Mouse (Mus musculus) layer of hippocampus, postnatal 10 days (tissue): ENCODE measurements around the gene Tex12. TPM values are rescaled to one million over a fixed set of nuclear protein-coding genes. Genes with fewer than 3 reads are reported as not detected.

Source experiments
- DNase-seq, 2 experiments: peaks; one replicate each; pipeline ENCODE4 v3.0.0; 2021; ENCODE audit warnings: low spot score in 2 of 2
- total RNA-seq, 2 experiments: library from RNA; stranded (reverse); gene quantifications; 2 replicates each; pipeline ENCODE4 v1.2.3; 2021

The Tex12 gene
- total RNA-seq, 2 experiments from 2014 or later: not detected

- DNase-seq: no peak
Measured at GRCm38 (mm10) chr9:50561918-50562360, 814 bp upstream of the Tex12 start.

- no peak for DNase-seq
Measured at GRCm38 (mm10) chr9:50555094-50555446, 6.1 kb downstream of the Tex12 start, which contains the start of gene Bco2. Bco2 (minus strand) TSS chr9:50555181.

DNA sequence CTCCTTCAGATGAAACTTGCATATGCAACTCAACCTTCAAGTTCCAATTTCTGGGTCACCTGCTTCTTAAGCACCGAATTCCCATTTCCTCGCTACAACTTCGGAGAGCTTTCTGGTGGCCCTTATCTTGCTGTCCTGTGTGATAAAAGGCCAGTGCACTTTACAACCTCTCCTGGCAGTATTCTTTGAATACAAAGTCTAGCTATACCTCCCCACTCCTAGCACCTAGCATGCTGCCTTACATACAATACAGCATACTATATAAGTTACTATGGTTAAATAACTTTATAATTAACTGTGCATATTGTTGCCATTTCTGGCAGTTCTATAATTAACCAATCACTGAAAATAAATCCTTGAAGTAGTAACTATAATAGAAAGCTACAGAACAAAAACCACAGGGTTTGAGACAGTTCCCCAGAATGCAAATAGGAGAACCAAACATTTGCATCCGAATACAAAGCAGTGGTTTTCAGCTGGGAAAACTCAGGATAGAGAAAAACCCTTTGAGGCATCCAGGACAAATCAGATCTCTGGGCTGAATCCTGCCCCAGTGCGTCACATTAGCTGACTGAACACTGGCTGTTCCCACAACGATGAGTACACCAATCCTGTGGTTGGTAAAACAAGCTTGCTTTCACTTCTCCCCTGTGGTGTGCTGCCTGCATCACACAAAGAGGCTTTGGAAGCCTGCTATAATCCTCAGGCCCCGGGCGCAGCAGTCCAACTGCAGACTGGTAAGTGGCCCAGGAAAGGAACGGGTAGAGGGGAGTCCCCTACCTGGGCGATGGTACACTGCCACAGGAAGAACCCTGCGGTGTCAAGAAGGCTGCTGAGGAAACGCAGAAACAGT is 6.7 kb downstream of the Tex12 start, which contains the start of gene Il18:
Gene Il18, plus strand, starts transcription at position 587 of the 853 bp plus-strand sequence.
- peak; percentile 60 to 64 for DNase-seq

- no peak for DNase-seq
Measured at GRCm38 (mm10) chr9:50553547-50553946, 7.6 kb downstream of the Tex12 start.

GRCm38 (mm10) chr9:50552206-50552605 is 8.9 kb downstream of the Tex12 start:
- DNase-seq: no peak

DNA sequence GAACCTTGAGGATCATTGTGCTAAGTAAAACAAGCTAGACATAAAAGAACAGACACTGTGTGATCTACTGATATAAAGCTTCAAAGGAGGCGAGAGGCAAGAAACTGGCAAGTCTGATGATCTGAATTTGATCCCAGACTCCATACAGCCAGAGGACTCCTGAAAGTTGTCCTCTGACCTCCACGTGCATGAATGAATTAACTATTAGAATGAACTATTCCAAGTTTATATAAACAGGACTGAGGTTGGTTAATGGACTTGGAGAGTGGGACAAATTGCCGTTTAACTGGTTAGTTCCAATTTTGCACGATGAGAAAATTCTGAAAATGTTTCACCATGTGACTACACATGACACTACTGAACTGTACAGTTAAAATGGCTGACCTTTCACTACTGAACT is 12.2 kb downstream of the Tex12 start:
- DNase-seq: no peak

DNA sequence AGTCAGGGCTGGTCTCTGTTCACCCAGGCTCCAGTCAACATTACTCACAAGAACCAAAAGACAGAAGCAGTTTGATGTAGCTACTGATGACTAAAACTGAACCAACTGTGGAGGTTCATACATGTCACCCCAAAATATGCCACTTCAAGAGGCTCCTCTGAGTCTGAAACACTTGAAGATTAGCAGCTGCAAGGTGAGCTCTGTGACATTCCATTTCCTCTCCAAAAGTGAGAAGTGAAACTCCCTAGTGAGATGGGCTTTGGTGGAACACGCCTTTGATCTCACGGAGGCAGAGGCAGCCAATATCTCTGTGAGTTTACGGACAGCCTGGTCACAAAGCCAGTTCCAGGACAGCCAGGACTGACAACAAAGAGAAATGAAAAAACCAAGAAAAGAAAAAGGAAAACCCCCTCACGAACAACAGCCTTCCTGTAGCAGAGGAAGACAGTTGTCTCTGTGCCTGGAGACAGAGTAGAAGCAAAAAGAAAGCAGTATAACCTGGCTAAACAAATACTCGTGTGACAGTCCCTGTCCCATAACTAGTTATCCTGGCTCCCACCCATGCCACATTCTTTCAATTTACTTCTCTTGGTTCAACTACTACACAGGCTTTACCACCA is 13.2 kb downstream of the Tex12 start:
- DNase-seq: no peak

- DNase-seq: no peak
Measured at GRCm38 (mm10) chr9:50542401-50542800, 18.7 kb downstream of the Tex12 start.

- DNase-seq: no peak
Measured at GRCm38 (mm10) chr9:50540170-50540569, 21.0 kb downstream of the Tex12 start.

GRCm38 (mm10) chr9:50537295-50537694 is 23.8 kb downstream of the Tex12 start:
- no peak for DNase-seq

GRCm38 (mm10) chr9:50536603-50537135 is 24.5 kb downstream of the Tex12 start:
- no peak for DNase-seq

GRCm38 (mm10) chr9:50535930-50536329 is 25.2 kb downstream of the Tex12 start:
- no peak for DNase-seq

DNA sequence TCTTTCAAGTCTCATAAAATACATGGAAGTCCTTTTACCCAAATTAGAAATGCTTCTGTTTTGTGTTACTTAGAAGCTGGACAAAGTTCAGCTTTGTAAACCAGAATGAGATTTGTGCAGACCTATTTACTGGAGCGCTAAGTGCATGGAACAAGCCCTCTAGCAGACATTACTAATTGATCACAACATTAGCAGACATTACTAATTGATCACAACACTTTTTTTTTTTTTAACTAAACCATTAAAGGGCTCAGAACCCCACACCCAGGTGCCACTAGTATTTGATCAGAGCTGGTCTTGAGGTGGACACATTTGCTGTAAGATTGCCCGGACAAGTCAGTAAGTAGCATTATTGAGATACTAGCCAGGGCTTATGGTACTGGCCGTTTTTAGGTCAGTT is 27.3 kb downstream of the Tex12 start:
- no peak for DNase-seq

- DNase-seq: no peak
Measured at GRCm38 (mm10) chr9:50533328-50533727, 27.8 kb downstream of the Tex12 start.

DNA sequence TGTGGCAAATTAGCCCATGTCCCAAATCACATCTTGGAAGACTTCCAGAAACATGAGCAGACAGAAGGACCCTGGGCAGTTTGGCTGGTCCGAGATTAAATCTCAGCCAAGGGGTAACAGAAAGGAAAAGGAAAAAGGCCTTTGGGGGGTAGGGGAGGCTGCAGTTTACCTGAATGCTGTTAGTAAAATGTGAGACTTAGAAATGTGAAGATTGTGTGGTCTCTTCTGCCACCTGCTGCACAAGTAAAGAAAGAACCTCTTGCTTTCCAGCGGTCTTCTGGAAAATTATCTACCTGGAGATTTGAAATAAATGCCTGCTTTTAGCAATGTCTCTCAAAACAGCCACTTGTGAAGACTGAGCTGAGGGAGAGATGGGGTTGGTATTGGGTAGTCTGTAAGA is 30.2 kb downstream of the Tex12 start:
- DNase-seq: peak; percentile 57 to 58

- peak; percentile 97 to 99 for DNase-seq
Measured at GRCm38 (mm10) chr9:50528293-50528892, 32.7 kb downstream of the Tex12 start, which contains the start of gene Pts. Pts (minus strand) TSS chr9:50528724.

GRCm38 (mm10) chr9:50527860-50528259 is 33.3 kb downstream of the Tex12 start:
- DNase-seq: no peak

GRCm38 (mm10) chr9:50525585-50525984 is 35.5 kb downstream of the Tex12 start:
- no peak for DNase-seq

- DNase-seq: no peak
Measured at GRCm38 (mm10) chr9:50524936-50525335, 36.2 kb downstream of the Tex12 start.

DNA sequence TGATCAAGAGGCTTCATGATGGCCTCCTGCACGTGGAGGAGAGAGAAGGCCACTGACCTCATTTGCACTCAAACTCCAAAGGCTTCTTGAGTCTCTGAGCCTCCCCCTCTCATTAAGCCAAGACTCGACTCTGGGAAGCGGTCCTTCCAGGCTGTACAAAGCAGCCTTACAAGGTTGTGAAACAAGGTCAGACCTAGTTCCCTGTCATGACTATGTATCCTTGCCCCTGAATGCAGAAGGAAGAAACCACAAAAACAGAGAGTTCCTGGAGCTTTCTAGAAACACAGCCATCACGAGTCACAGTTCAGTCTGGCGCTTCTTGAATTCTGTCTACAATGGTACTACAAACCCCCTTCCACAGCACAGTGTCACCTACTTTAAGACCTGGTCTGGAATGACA is 38.6 kb downstream of the Tex12 start:
- no peak for DNase-seq

DNA sequence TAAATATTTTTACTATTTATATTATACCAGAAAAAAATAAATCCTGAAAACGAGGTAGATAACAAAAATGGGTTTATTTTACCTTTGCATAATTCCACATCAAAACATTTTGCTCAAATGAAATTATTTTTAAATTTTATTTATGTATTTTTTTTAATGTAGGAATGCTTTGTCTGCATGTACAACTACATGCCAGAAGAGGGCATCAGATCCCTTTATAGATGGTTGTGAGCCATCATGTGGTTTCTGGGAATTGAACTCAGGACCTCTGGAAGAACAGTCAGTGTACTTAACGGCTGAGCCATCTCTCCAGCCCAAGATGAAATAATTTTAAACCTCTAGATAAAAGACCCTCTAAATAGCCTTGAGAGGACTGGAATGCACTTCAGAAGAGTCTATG is 39.6 kb downstream of the Tex12 start:
- DNase-seq: no peak

DNA sequence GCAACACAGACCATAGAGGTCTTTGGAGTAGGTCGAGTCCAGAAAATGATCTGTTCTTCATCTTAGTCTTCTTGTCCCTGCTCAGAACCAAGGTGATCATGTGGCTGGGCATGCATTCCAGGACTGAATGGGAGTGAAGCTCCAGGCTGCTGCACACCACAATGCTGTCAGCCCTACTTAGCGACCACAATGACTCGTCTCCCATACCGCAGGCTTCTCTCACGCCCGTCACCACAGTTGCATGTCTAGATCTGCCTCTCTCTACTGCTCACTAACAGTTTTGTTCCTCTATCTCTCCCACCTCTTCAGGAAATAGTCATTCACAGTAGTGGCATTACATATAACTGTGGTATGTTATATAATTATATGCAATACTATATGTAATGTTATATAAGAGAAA is 40.4 kb downstream of the Tex12 start:
- no peak for DNase-seq
